Mouse (Mus musculus): ENCODE measurements around the gene Ccdc71.

Gene Ccdc71

GRCm38 (mm10) chr9:108459939-108460318 lies 398 bp upstream of the Ccdc71 start:
- no peak for DNase-seq

GRCm38 (mm10) chr9:108461181-108461631 lies 879 bp downstream of the Ccdc71 start, which contains the start of gene Klhdc8b:
TSS of gene Klhdc8b (minus strand) at chr9:108461581.
- no peak for DNase-seq

GRCm38 (mm10) chr9:108461675-108462074 lies 1.3 kb downstream of the Ccdc71 start:
- no peak for DNase-seq

GRCm38 (mm10) chr9:108462192-108462591 lies 1.9 kb downstream of the Ccdc71 start:
- DNase-seq: no peak

GRCm38 (mm10) chr9:108463713-108464112 lies 3.4 kb downstream of the Ccdc71 start:
- no peak for DNase-seq

- no peak for DNase-seq
Observed at GRCm38 (mm10) chr9:108466219-108466618, 5.9 kb downstream of the Ccdc71 start.

- DNase-seq: no peak
Observed at GRCm38 (mm10) chr9:108469430-108469829, 9.1 kb downstream of the Ccdc71 start.

- DNase-seq: no peak
Observed at GRCm38 (mm10) chr9:108469845-108470244, 9.5 kb downstream of the Ccdc71 start.

- no peak for DNase-seq
Observed at GRCm38 (mm10) chr9:108474528-108474927, 14.2 kb downstream of the Ccdc71 start.

- no peak for DNase-seq
Observed at GRCm38 (mm10) chr9:108478638-108479156, 18.4 kb downstream of the Ccdc71 start.

- no peak for DNase-seq
Observed at GRCm38 (mm10) chr9:108479241-108479640, 18.9 kb downstream of the Ccdc71 start.

- no peak for DNase-seq
Observed at GRCm38 (mm10) chr9:108479721-108480351, 19.5 kb downstream of the Ccdc71 start, which contains the start of gene Lamb2. TSS of gene Lamb2 (plus strand) at chr9:108479736.

- no peak for DNase-seq
Observed at GRCm38 (mm10) chr9:108480813-108481519, 20.6 kb downstream of the Ccdc71 start.

GRCm38 (mm10) chr9:108481520-108482210 lies 21.3 kb downstream of the Ccdc71 start:
- no peak for DNase-seq

- DNase-seq: no peak
Observed at GRCm38 (mm10) chr9:108483051-108483790, 22.9 kb downstream of the Ccdc71 start.

- no peak for DNase-seq
Observed at GRCm38 (mm10) chr9:108484021-108484420, 23.7 kb downstream of the Ccdc71 start.

GRCm38 (mm10) chr9:108485301-108485875 lies 25.1 kb downstream of the Ccdc71 start:
- no peak for DNase-seq

GRCm38 (mm10) chr9:108486973-108487530 lies 26.7 kb downstream of the Ccdc71 start:
- no peak for DNase-seq

GRCm38 (mm10) chr9:108488403-108488802 lies 28.1 kb downstream of the Ccdc71 start:
- DNase-seq: no peak

GRCm38 (mm10) chr9:108489215-108489614 lies 28.9 kb downstream of the Ccdc71 start:
- DNase-seq: no peak

GRCm38 (mm10) chr9:108489702-108490558 lies 29.6 kb downstream of the Ccdc71 start:
- DNase-seq: no peak
